ENCODE assay signal across 27 mouse cellular contexts in the genomic region with DNA sequence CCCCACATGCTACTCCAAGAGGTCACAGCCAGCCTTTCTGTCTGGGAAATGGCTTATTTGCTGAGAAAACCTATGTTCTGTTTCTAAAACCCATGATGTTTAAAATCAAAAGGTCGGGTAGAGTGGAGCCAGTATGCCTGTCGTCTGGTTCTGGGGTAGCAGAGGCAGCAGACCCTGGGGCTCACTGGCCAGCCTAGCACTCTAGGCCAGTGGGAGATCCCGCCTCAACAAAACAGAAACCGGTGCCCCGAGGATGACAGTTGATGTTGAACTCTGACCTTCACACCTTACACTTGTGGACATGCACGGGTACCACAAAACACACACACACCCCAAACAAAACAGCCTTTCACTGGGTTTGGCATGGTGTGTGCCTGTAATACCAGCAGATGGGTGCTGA. TPM values are rescaled to one million over a fixed set of nuclear protein-coding genes. Genes with fewer than 3 reads are reported as not detected.
"Had no signal": no experiment of that assay in that cellular context is flagged by ENCODE, and none has a peak within 500 bp of the region (broad histone marks: within the 10 kb centered on the region; RNA-seq: fewer than 3 reads in every experiment).

No protein-coding gene starts in this region.

- H3K27ac ChIP-seq: embryonic facial prominence, embryonic 10.5 days; embryonic facial prominence, embryonic 12.5 days; embryonic facial prominence, embryonic 13.5 days; embryonic facial prominence, embryonic 15.5 days; forebrain, embryonic 10.5 days; forebrain, embryonic 12.5 days; forebrain, embryonic 13.5 days; forebrain, embryonic 15.5 days; gastrocnemius, adult 2 months; heart, adult 2 months had no signal

- H3K27me3 ChIP-seq: embryonic facial prominence, embryonic 13.5 days; embryonic facial prominence, embryonic 15.5 days; forebrain, embryonic 13.5 days; forebrain, embryonic 15.5 days had no signal

- H3K9ac ChIP-seq: embryonic facial prominence, embryonic 12.5 days; embryonic facial prominence, embryonic 13.5 days; embryonic facial prominence, embryonic 15.5 days; forebrain, embryonic 12.5 days; forebrain, embryonic 13.5 days; forebrain, embryonic 15.5 days; forebrain, postnatal 0 days had no signal

- H3K9me3 ChIP-seq: embryonic facial prominence, embryonic 10.5 days; embryonic facial prominence, embryonic 12.5 days; embryonic facial prominence, embryonic 13.5 days; embryonic facial prominence, embryonic 15.5 days; forebrain, embryonic 10.5 days; forebrain, embryonic 12.5 days; forebrain, embryonic 13.5 days; forebrain, embryonic 15.5 days had no signal

- DNase-seq: cerebellum, adult 8-10 months; cerebellum, adult 9-10 months; cerebellum, adult 9-11 months; cerebellum, postnatal 14 days; cerebellum, postnatal 25 days; cerebellum, postnatal 36 days; embryo, embryonic 11 days; forebrain, postnatal 0 days; gastrocnemius, adult 2 months; gastrocnemius, postnatal 10 days; gastrocnemius, postnatal 14 days; gastrocnemius, postnatal 25 days; gastrocnemius, postnatal 36 days; heart, adult 11 months; heart, adult 18-20 months; heart, adult 2 months had no signal

- ATAC-seq: forebrain, embryonic 13.5 days; forebrain, embryonic 14.5 days; forebrain, embryonic 15.5 days; forebrain, embryonic 16.5 days; forebrain, postnatal 0 days had no signal

- H3K4me2 ChIP-seq: embryonic facial prominence, embryonic 12.5 days; embryonic facial prominence, embryonic 13.5 days; embryonic facial prominence, embryonic 15.5 days; forebrain, embryonic 12.5 days; forebrain, embryonic 13.5 days; forebrain, embryonic 15.5 days had no signal

- H3K4me3 ChIP-seq: embryonic facial prominence, embryonic 10.5 days; embryonic facial prominence, embryonic 12.5 days; embryonic facial prominence, embryonic 13.5 days; embryonic facial prominence, embryonic 15.5 days; erythroblast, embryonic 14.5 days; forebrain, embryonic 10.5 days; forebrain, embryonic 12.5 days; forebrain, embryonic 13.5 days; forebrain, embryonic 15.5 days; gastrocnemius, adult 2 months; heart, adult 2 months had no signal

RNA-seq across cellular contexts. Expression of a gene that starts 1.7 kb away (rescaled TPM):
- polyA plus RNA-seq: erythroblast, embryonic 14.5 days; forebrain, postnatal 0 days had no signal
